8 mouse cellular contexts compared by ENCODE assay signal in genomic region chr17:3230231-3231000, GRCm38 (mm10).
DNase-seq lines count a peak whose midpoint lies in the region; ATAC-seq and TF ChIP-seq lines count a peak whose summit lies in the region.

No protein-coding gene starts in this region.

- H3K36me3 ChIP-seq in forebrain, postnatal 0 days (ENCODE audit: insufficient read depth), result 0 out of 2 replicates have a peak, but pooled peaks cover 5% of the 10 kb centered on the region
- no peaks in the 10 kb centered on the region for H3K36me3 ChIP-seq in hindbrain, embryonic 15.5 days
- no peaks in the 10 kb centered on the region for H3K36me3 ChIP-seq in spleen, adult 2 months (ENCODE audit: control insufficient read depth, insufficient read depth, low read length)

- H3K9me3 ChIP-seq in forebrain, postnatal 0 days (ENCODE audit: low read length), result no peaks in the 10 kb centered on the region
- H3K9me3 ChIP-seq in hindbrain, embryonic 15.5 days, result no peaks in the 10 kb centered on the region

- H3K4me1 ChIP-seq in forebrain, postnatal 0 days (ENCODE audit: insufficient read depth), result no peaks in the 10 kb centered on the region
- H3K4me1 ChIP-seq in hindbrain, embryonic 15.5 days (replicated peaks), result peaks cover 7% of the 10 kb centered on the region; the same call in 1 of the 2 replicates
- no peaks in the 10 kb centered on the region for H3K4me1 ChIP-seq in spleen, adult 2 months (ENCODE audit: control insufficient read depth, insufficient read depth, insufficient read length)

- peak; percentile 95 for ATAC-seq in forebrain, postnatal 0 days
- ATAC-seq in hindbrain, embryonic 15.5 days (ENCODE audit: low FRiP score, low read depth), result peak; percentile 82

- no peak overlapping the region for H3K4me3 ChIP-seq in forebrain, postnatal 0 days (ENCODE audit: low read depth, low read length)
- no peak overlapping the region for H3K4me3 ChIP-seq in hindbrain, embryonic 15.5 days
- H3K4me3 ChIP-seq in left cerebral cortex, adult 2 months, result 0 out of 2 replicates have a peak overlapping the region, but pooled peaks have one; percentile 14
- H3K4me3 ChIP-seq in spleen, adult 2 months (ENCODE audit: extremely low read depth, insufficient read depth, insufficient read length), result no peak overlapping the region

- no peaks in the 10 kb centered on the region for H3K27me3 ChIP-seq in forebrain, postnatal 0 days (ENCODE audit: insufficient read depth, low read length)
- H3K27me3 ChIP-seq in hindbrain, embryonic 15.5 days, result no peaks in the 10 kb centered on the region
- H3K27me3 ChIP-seq in spleen, adult 2 months (ENCODE audit: control insufficient read depth, insufficient read depth, low read length), result no peaks in the 10 kb centered on the region

- DNase-seq in layer of hippocampus, adult 11-12 months (ENCODE audit: low spot score), result peak; percentile 63
- no peak for DNase-seq in layer of hippocampus, adult 9-10 months (ENCODE audit: low spot score)
- peak; percentile 39 for DNase-seq in cerebellum, adult 8-10 months
- peak; percentile 92 for DNase-seq in forebrain, postnatal 0 days
- DNase-seq in left cerebral cortex, adult 2 months (ENCODE audit: extremely low spot score in 1 of 2, low spot score in 2 of 2), result peak; percentile 48 to 49
- DNase-seq in mesoderm, embryonic 11.5 days (ENCODE audit: low read depth, low spot score), result peak; percentile 67
- peak in 1 of 2 experiments; percentile 19 for DNase-seq in spleen, adult 2 months (ENCODE audit: low read depth in 1 of 2, low spot score in 2 of 2)

- intact Hi-C loops in left cerebral cortex, adult 2 months (cut with DNase I), result loop anchor here (5.0 kb wide), 1 partner anchor 217 kb away; no protein-coding TSS in a partner anchor

- TF ChIP-seq CTCF in forebrain, postnatal 0 days (IDR thresholded peaks at IDR 0.05; ENCODE audit: low read depth), result peak; percentile 97
- peak; percentile 88 for TF ChIP-seq CTCF in left cerebral cortex, adult 2 months (IDR thresholded peaks at IDR 0.05)
- TF ChIP-seq CTCF in spleen, adult 2 months (IDR thresholded peaks at IDR 0.05; ENCODE audit: extremely low read depth, insufficient read depth, insufficient read length, insufficient replicate concordance), result peak; percentile 54; the same call in 1 of the 2 replicates

- H3K27ac ChIP-seq in forebrain, postnatal 0 days (ENCODE audit: low read depth, low read length), result 0 out of 2 replicates have a peak overlapping the region, but pooled peaks have one; percentile 31
- H3K27ac ChIP-seq in hindbrain, embryonic 15.5 days (replicated peaks), result peak overlapping the region; percentile 53; the same call in 1 of the 2 replicates
- H3K27ac ChIP-seq in left cerebral cortex, adult 2 months, result 0 out of 2 replicates have a peak overlapping the region, but pooled peaks have one; percentile 56
- no peak overlapping the region for H3K27ac ChIP-seq in spleen, adult 2 months (ENCODE audit: insufficient read depth, low read length)

- 68% methylated on average over 17 of the region's 17 CpGs for WGBS in forebrain, postnatal 0 days
- 68% methylated on average over 17 of the region's 17 CpGs for WGBS in hindbrain, embryonic 15.5 days
- WGBS in spleen, adult 2 months, result 77% methylated on average over 17 of the region's 17 CpGs

- H3K9ac ChIP-seq in forebrain, postnatal 0 days, result no peak overlapping the region
- no peak overlapping the region for H3K9ac ChIP-seq in hindbrain, embryonic 15.5 days

- TF ChIP-seq POLR2A in spleen, adult 2 months (IDR thresholded peaks at IDR 0.05; ENCODE audit: low read depth, low read length), result no peak

- H3K4me2 ChIP-seq in forebrain, postnatal 0 days (ENCODE audit: low read depth), result no peak overlapping the region
- peak overlapping the region; percentile 24; the same call in 1 of the 2 replicates for H3K4me2 ChIP-seq in hindbrain, embryonic 15.5 days
